Mouse (Mus musculus) urinary bladder, postnatal 4 days (tissue): ENCODE measurements around the gene Cacna1c.

Experiments used
- DNase-seq, 2 experiments: peaks; one replicate each; pipeline ENCODE4 v3.0.0; 2021 to 2022; ENCODE audit warnings: low spot score in 2 of 2

The Cacna1c gene

GRCm38 (mm10) chr6:118923212-118923577 lies 273.0 kb downstream of the Cacna1c start:
- DNase-seq, result no peak

- DNase-seq, result peak; percentile 63 to 78
Observed at GRCm38 (mm10) chr6:118922328-118923211, 273.6 kb downstream of the Cacna1c start.

GRCm38 (mm10) chr6:118908176-118908575 lies 288.0 kb downstream of the Cacna1c start:
- no peak for DNase-seq

- DNase-seq, result no peak
Observed at GRCm38 (mm10) chr6:118907704-118908103, 288.5 kb downstream of the Cacna1c start.

GRCm38 (mm10) chr6:118906878-118907277 lies 289.3 kb downstream of the Cacna1c start:
- no peak for DNase-seq

GRCm38 (mm10) chr6:118899688-118900087 lies 296.5 kb downstream of the Cacna1c start:
- no peak for DNase-seq

GRCm38 (mm10) chr6:118897101-118897500 lies 299.1 kb downstream of the Cacna1c start:
- no peak for DNase-seq

- DNase-seq, result no peak
Observed at GRCm38 (mm10) chr6:118894043-118894442, 302.2 kb downstream of the Cacna1c start.

GRCm38 (mm10) chr6:118889441-118889840 lies 306.8 kb downstream of the Cacna1c start:
- no peak for DNase-seq

GRCm38 (mm10) chr6:118887032-118887431 lies 309.2 kb downstream of the Cacna1c start:
- DNase-seq, result no peak

- DNase-seq, result no peak
Observed at GRCm38 (mm10) chr6:118884961-118885360, 311.3 kb downstream of the Cacna1c start.

GRCm38 (mm10) chr6:118884073-118884551 lies 312.1 kb downstream of the Cacna1c start:
- DNase-seq, result no peak

GRCm38 (mm10) chr6:118876204-118876603 lies 320.0 kb downstream of the Cacna1c start:
- DNase-seq, result no peak

GRCm38 (mm10) chr6:118870241-118870841 lies 325.9 kb downstream of the Cacna1c start:
- DNase-seq, result no peak

GRCm38 (mm10) chr6:118867384-118867783 lies 328.8 kb downstream of the Cacna1c start:
- no peak for DNase-seq

GRCm38 (mm10) chr6:118866889-118867288 lies 329.3 kb downstream of the Cacna1c start:
- no peak for DNase-seq

GRCm38 (mm10) chr6:118865777-118866380 lies 330.3 kb downstream of the Cacna1c start:
- DNase-seq, result no peak

- DNase-seq, result no peak
Observed at GRCm38 (mm10) chr6:118864696-118865620, 331.3 kb downstream of the Cacna1c start.

GRCm38 (mm10) chr6:118862727-118863126 lies 333.5 kb downstream of the Cacna1c start:
- no peak for DNase-seq

GRCm38 (mm10) chr6:118862091-118862490 lies 334.1 kb downstream of the Cacna1c start:
- DNase-seq, result no peak

GRCm38 (mm10) chr6:118858431-118858830 lies 337.8 kb downstream of the Cacna1c start:
- no peak for DNase-seq
